Mouse (Mus musculus) neural tube, embryonic 14.5 days (tissue): Measurements from ENCODE around the gene Med17. TPM values are rescaled to one million over a fixed set of nuclear protein-coding genes. Genes with fewer than 3 reads are reported as not detected.

Source experiments
- ATAC-seq: fragments of 200-750 bp; cut with Nextera tagmentation; 2 replicates; pipeline ENCODE4 v1.8.0; 2017; ENCODE audit warnings: low read depth, mild to moderate bottlenecking, moderate TSS enrichment, moderate library complexity
- H3K27ac ChIP-seq: fragments of 300-500 bp; sonication (generic); 2 replicates; pipeline ENCODE4 v1.5.1; 2014; ENCODE audit warnings: low read depth, mild to moderate bottlenecking, control low read depth, low read length, moderate library complexity, mixed read lengths
- H3K27me3 ChIP-seq: fragments of 300-500 bp; sonication (generic); 2 replicates; pipeline ENCODE4 v1.6.1; 2014; ENCODE audit warnings: low read length; ENCODE audit not compliant: control insufficient read depth, insufficient read depth
- H3K36me3 ChIP-seq: fragments of 300-500 bp; sonication (generic); 2 replicates; pipeline ENCODE4 v1.6.1; 2014; ENCODE audit warnings: low read length, mixed read lengths; ENCODE audit not compliant: control insufficient read depth, insufficient read depth
- H3K4me1 ChIP-seq: fragments of 300-500 bp; sonication (generic); 2 replicates; pipeline ENCODE4 v1.6.1; 2014; ENCODE audit warnings: low read length; ENCODE audit not compliant: control insufficient read depth, insufficient read depth
- H3K4me2 ChIP-seq: fragments of 300-500 bp; sonication (generic); 2 replicates; pipeline ENCODE4 v1.6.1; 2014; ENCODE audit warnings: mild to moderate bottlenecking, low read depth, low read length, control low read depth
- H3K4me3 ChIP-seq: fragments of 300-500 bp; sonication (generic); 2 replicates; pipeline ENCODE4 v1.5.1; 2014; ENCODE audit warnings: low read depth, low read length, control low read depth, mixed read lengths
- H3K9ac ChIP-seq: fragments of 300-500 bp; sonication (generic); replicated peaks from 2 replicates; pipeline ENCODE4 v1.6.1; 2014; ENCODE audit warnings: low read depth, mild to moderate bottlenecking, control low read depth, low read length, mixed read lengths
- H3K9me3 ChIP-seq: fragments of 300-500 bp; sonication (generic); 2 replicates; pipeline ENCODE4 v1.6.1; 2016; ENCODE audit warnings: low read length; ENCODE audit not compliant: control insufficient read depth
- WGBS: fragments of 180-500 bp; shearing (Covaris S2); extraction: QIAGEN DNeasy Blood & Tissue Kit; methylation state at CpG from one replicate; pipeline ENCODE4 v1.1.7; 2014; 5-methylcytosine and 5-hydroxymethylcytosine counted together
- microRNA-seq: library from miRNA; unstranded; fragments of <30 nt; microRNA quantifications from one replicate; pipeline ENCODE4, GENCODE M21; 2016
- polyA plus RNA-seq: library from polyadenylated mRNA; unstranded; fragments of >200 nt; fragmentation: Nextera tagmentation; extraction: Ambion mirVana; gene quantifications from 2 replicates; pipeline ENCODE4 v1.2.1, GENCODE M21; 2014

The Med17 gene
- polyA plus RNA-seq, 1 experiment from 2014 or later = 33.0 TPM

DNA sequence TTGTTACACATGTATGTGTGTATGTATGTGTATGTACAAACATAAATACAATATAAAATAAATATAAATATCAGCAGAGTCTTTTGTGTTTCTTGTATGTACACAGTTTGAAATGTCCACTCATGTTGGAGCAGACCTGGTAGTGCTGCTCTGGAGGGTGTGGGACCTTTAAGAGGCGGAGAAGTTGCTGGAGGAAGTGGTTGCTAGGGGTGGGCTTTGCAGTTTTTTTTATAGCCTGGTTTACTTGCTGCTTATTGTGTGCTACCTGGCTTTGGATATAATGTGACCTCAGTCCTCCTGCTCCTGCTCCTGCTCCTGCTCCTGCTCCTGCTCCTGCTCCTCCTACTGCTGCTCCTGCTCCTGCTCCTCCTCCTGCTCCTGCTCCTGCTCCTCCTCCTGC lies 46.1 kb downstream of the Med17 start:
- 97% methylated on average over 1 of the region's 1 CpGs for WGBS
- ATAC-seq = no peak
- H3K4me3 ChIP-seq = no peak overlapping the region
- no peaks in the 10 kb centered on the region for H3K9me3 ChIP-seq
- H3K9ac ChIP-seq = no peak overlapping the region
- no peaks in the 10 kb centered on the region for H3K27me3 ChIP-seq
- H3K27ac ChIP-seq = no peak overlapping the region
- H3K4me2 ChIP-seq = no peak overlapping the region
- H3K36me3 ChIP-seq = no peaks in the 10 kb centered on the region
- no peaks in the 10 kb centered on the region for H3K4me1 ChIP-seq

DNA sequence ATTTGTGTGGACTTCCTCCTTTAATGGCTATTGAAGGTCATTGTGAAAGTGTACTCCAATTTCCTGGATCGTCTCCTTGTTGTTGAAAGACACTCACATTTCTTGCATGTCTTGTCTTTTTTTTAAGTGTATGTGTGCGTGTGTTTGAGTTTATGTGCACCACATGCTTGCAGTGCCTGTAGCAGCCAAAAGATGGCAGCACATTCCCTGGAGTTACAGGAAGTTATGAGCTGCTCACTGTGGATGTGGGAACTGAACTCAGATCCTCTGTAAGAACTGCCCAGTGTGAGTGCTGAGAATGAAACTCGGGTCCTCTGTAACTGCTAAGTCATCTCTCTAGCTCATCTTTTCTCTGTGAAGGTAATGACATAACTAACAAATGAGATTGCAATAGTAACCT lies 47.3 kb downstream of the Med17 start:
- no peak overlapping the region for H3K4me2 ChIP-seq
- 91% methylated on average over 3 of the region's 3 CpGs for WGBS
- no peaks in the 10 kb centered on the region for H3K36me3 ChIP-seq
- no peaks in the 10 kb centered on the region for H3K9me3 ChIP-seq
- no peak for ATAC-seq
- no peak overlapping the region for H3K4me3 ChIP-seq
- no peaks in the 10 kb centered on the region for H3K4me1 ChIP-seq
- no peak overlapping the region for H3K9ac ChIP-seq
- H3K27me3 ChIP-seq = no peaks in the 10 kb centered on the region
- no peak overlapping the region for H3K27ac ChIP-seq

DNA sequence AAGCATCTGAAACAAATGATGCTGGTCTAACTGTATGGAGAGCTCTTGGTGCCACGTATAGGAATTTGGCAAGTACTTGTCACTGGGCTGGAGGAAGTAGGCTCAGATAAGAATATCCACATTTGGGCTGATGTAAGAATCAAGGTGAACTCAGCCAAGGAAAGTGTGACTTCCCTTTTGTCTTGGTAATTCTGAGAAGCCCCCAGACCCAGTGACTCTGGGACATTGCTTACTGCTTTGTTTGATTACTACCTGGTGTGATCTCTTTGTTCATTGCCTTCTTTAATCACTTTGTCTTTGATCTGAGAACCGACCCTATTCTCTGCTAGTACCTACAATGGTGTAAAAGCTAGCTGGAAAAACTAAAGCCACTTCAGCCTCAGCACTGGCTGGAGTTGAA lies 54.8 kb downstream of the Med17 start:
- Histone ChIP-seq H3K4me3 (no peak overlapping the region), H3K27ac (no peak overlapping the region), H3K27me3 (no peaks in the 10 kb centered on the region), H3K4me1 (no peaks in the 10 kb centered on the region), H3K9ac (no peak overlapping the region), H3K36me3 (no peaks in the 10 kb centered on the region), H3K9me3 (no peaks in the 10 kb centered on the region), H3K4me2 (no peak overlapping the region)
- 35% methylated on average over 2 of the region's 2 CpGs for WGBS
- no peak for ATAC-seq

DNA sequence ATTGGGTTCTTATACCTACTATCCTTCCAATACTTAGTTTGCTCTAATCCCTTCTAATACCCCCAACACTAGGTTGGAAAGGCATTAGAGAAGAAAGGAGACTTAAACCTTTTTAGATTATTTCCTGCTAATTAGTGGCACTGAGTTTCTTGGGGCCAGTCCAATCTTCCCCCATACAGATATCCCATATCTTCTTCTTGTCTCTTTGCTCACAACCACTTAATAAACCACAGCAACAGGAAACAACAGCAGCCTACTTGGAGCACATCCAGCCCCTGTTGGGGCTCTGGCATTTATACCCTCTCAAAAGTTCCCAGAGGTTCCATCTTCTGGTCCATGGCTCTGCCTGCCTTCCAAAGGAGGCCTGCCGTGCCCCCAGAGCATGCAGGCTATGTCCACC lies 66.0 kb downstream of the Med17 start:
- ATAC-seq = no peak

DNA sequence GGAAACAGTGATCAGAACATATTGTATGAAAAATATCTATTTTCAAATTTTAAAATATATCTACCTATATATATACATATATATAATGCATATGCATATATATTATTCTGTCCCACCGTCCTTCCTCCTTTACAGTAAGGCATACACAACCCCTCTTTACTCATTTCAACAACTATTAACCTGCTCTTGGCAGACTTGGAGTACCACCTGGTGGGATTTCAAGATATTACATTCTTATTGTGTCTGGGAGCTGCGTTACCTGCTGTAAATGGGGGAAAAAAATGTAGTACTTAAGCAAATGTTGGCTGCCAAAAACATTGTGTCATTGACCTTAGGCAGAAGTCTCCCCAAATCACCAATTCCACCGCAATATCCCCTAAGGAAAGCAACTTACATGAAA lies 67.9 kb downstream of the Med17 start:
- H3K27ac ChIP-seq = no peak overlapping the region
- no peak overlapping the region for H3K4me2 ChIP-seq
- H3K9me3 ChIP-seq = no peaks in the 10 kb centered on the region
- no peaks in the 10 kb centered on the region for H3K4me1 ChIP-seq
- no peaks in the 10 kb centered on the region for H3K36me3 ChIP-seq
- H3K27me3 ChIP-seq = no peaks in the 10 kb centered on the region
- ATAC-seq = no peak
- no peak overlapping the region for H3K9ac ChIP-seq
- no peak overlapping the region for H3K4me3 ChIP-seq
- 83% methylated on average over 3 of the region's 3 CpGs for WGBS

More for the DNA sequence above, 66.0 kb downstream of the Med17 start:
- no peak overlapping the region for H3K9ac ChIP-seq
- H3K4me2 ChIP-seq = no peak overlapping the region
- H3K4me3 ChIP-seq = no peak overlapping the region
- no peaks in the 10 kb centered on the region for H3K4me1 ChIP-seq
- no peaks in the 10 kb centered on the region for H3K36me3 ChIP-seq
- WGBS = 89% methylated on average over 1 of the region's 1 CpGs
- no peak overlapping the region for H3K27ac ChIP-seq
- H3K9me3 ChIP-seq = no peaks in the 10 kb centered on the region
- no peaks in the 10 kb centered on the region for H3K27me3 ChIP-seq

Small RNA genes within 50 kb of the gene (microRNA-seq; reads per million reads assigned to microRNA genes)
- gene Gm49349 = not detected
- gene mmu-mir-7650 = not detected

Other genes starting within 250 kb of the Med17 start
- gene Panx1, start 234.5 kb downstream of the Med17 start, polyA plus RNA-seq = 209 and 211 TPM in 2 replicates
- gene Hephl1, start 167.8 kb downstream of the Med17 start, polyA plus RNA-seq = 0.07 TPM in 1 of 2 replicates, not detected in the other
- 32.9 and 41.8 TPM in 2 replicates for gene Vstm5, start 40.9 kb downstream of the Med17 start, polyA plus RNA-seq
- 48.1 and 49.2 TPM in 2 replicates for gene Taf1d, start 26.3 kb upstream of the Med17 start, polyA plus RNA-seq
- 13.4 and 13.6 TPM in 2 replicates for gene 4931406C07Rik, start 26.5 kb upstream of the Med17 start, polyA plus RNA-seq
- 19.6 and 19.7 TPM in 2 replicates for gene Cep295, start 77.9 kb upstream of the Med17 start, polyA plus RNA-seq
- 1.6 TPM in 2 replicates for gene Smco4, start 213.5 kb upstream of the Med17 start, polyA plus RNA-seq